Mouse (Mus musculus) C2C12 (cell line): ENCODE results near the gene Ago3. TPM values are rescaled to one million over a fixed set of nuclear protein-coding genes. Genes with fewer than 3 reads are reported as not detected.
A peak's percentile ranks its signal among the peaks of the same experiment; 100 is the strongest.

Source experiments
- H3K27me3 ChIP-seq: one replicate; pipeline ENCODE4 v1.6.1; 2011; ENCODE audit not compliant: control insufficient read depth, insufficient read depth, insufficient read length
- H3K36me3 ChIP-seq: one replicate; pipeline ENCODE4 v1.6.1; 2011; ENCODE audit not compliant: control insufficient read depth, insufficient read depth
- H3K4me3 ChIP-seq: one replicate; pipeline ENCODE4 v1.5.1; 2011; ENCODE audit warnings: mild to moderate bottlenecking, control low read depth; ENCODE audit not compliant: poor library complexity, insufficient read depth, severe bottlenecking
- H3K79me2 ChIP-seq: one replicate; pipeline ENCODE4 v1.6.1; 2011; ENCODE audit not compliant: control insufficient read depth, insufficient read depth
- H3K79me3 ChIP-seq: one replicate; pipeline ENCODE4 v1.6.1; 2011; ENCODE audit warnings: low read depth, control low read depth
- H3ac ChIP-seq: one replicate; pipeline ENCODE3; 2011; ENCODE audit warnings: low read depth; ENCODE audit not compliant: control insufficient read depth, insufficient read length
- CEBPB ChIP-seq: IDR thresholded peaks from one replicate; pipeline ENCODE4 v1.6.1; 2011; ENCODE audit warnings: low read depth, mild to moderate bottlenecking, control low read depth, moderate library complexity
- CTCF ChIP-seq: IDR thresholded peaks from one replicate; pipeline ENCODE4 v1.5.1; 2011; ENCODE audit not compliant: control insufficient read depth, insufficient read depth, insufficient read length
- FOSL1 ChIP-seq: IDR thresholded peaks from one replicate; pipeline ENCODE4 v1.8.0; 2011; ENCODE audit warnings: mild to moderate bottlenecking, low read length; ENCODE audit not compliant: poor library complexity, insufficient read depth, severe bottlenecking
- MAX ChIP-seq: IDR thresholded peaks from one replicate; pipeline ENCODE4 v1.6.1; 2011; ENCODE audit warnings: mild to moderate bottlenecking, control low read depth
- MYOD1 ChIP-seq: IDR thresholded peaks from one replicate; pipeline ENCODE4 v1.6.1; 2011; ENCODE audit warnings: low read depth; ENCODE audit not compliant: control insufficient read depth, insufficient read length
- MYOG ChIP-seq: IDR thresholded peaks from one replicate; pipeline ENCODE4 v1.6.1; 2011; ENCODE audit not compliant: control insufficient read depth, insufficient read length; ENCODE audit errors: extremely low read depth
- USF1 ChIP-seq: IDR thresholded peaks from one replicate; pipeline ENCODE4 v1.6.1; 2011; ENCODE audit warnings: low read depth, mild to moderate bottlenecking, control low read depth, moderate library complexity
- polyA plus RNA-seq: library from polyadenylated mRNA; unstranded; fragments of >200 nt; fragmentation: generic; extraction: Trizol; gene quantifications from one replicate; pipeline ENCODE4 v1.2.1, GENCODE M21; 2012; ENCODE audit warnings: missing spikeins

Ago3 gene
- polyA plus RNA-seq, 1 experiment = 5.2 TPM

DNA sequence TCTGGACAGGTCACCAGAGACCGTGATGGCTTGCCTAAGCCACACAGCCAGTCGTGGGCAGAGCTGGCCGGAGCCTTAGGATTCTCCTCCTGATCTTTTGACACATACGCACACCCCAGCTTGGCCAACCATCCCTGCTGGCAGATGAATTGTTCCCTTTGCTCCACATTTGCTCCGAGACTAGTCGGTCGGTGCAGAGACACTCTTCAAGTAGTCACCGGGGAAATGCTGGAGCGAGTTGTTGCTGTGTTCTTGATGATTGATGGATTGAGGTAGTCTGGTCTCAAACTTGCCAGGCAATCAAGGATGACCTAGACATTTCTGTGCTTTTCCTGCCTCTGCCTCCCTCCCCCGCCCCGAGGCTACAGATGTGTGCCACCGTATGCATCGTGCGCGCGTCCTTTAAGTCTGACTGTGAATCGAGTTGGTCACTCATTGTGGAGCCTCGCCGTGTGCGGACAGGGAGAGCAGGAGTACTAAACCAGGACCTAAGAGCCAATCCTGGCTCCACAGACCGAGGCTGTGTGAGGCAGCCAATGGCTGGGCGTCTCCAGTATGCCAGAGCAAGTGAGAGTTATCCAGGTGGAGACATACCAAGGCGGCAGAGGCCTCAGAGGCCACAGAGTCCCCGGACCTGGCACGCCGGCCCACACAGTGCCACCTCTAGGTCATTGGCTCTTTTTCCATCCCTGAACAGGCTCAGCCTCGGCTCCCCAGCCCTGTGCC, 127.6 kb downstream of the Ago3 start:
- TF ChIP-seq CTCF (no peak), MYOD1 (no peak), USF1 (no peak), MAX (no peak), MYOG (no peak), CEBPB (no peak), FOSL1 (no peak)
- no peaks in the 10 kb centered on the region for H3K79me3 ChIP-seq
- no peak overlapping the region for H3K4me3 ChIP-seq
- H3K36me3 ChIP-seq = no peaks in the 10 kb centered on the region
- H3K27me3 ChIP-seq = no peaks in the 10 kb centered on the region
- H3K79me2 ChIP-seq = no peaks in the 10 kb centered on the region
- H3ac ChIP-seq = no peak overlapping the region

DNA sequence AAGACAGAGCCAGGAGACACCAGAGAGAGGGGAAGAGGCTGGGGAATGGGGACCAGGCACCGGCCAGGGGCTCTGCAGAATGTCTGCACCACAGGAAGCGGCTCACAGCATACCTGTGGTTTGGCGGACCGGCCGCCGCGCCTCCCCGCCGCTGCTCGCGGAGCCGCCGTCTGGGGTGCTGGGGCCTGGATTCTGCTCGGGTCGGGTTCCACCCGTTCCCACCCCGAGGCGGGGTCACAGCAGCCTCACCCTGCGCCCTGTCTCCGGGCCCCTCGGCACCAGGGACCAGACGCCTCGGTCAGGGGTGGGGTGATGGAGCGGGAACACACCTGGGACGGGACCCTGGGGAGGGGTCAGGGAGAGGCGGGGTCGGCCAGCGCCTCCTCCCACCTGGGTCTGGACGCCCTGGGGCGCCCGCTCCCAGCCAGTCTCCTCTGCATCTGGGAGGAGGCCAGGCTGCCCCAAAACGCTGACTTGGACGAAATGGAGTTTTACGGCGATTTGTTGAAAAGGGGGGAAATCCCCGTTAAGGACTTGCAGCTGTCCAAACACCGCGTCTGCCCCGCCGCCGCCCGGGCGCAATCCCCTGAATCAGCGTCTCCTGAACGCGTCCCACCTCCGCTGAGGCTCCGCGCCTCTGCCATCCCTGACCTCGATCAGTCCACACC, 128.3 kb downstream of the Ago3 start:
- Histone ChIP-seq H3K36me3 (no peaks in the 10 kb centered on the region), H3K79me3 (no peaks in the 10 kb centered on the region), H3K4me3 (no peak overlapping the region), H3ac (peak overlapping the region; percentile 53), H3K27me3 (no peaks in the 10 kb centered on the region), H3K79me2 (no peaks in the 10 kb centered on the region)
- TF ChIP-seq MAX (no peak), MYOD1 (peak; percentile 10)

DNA sequence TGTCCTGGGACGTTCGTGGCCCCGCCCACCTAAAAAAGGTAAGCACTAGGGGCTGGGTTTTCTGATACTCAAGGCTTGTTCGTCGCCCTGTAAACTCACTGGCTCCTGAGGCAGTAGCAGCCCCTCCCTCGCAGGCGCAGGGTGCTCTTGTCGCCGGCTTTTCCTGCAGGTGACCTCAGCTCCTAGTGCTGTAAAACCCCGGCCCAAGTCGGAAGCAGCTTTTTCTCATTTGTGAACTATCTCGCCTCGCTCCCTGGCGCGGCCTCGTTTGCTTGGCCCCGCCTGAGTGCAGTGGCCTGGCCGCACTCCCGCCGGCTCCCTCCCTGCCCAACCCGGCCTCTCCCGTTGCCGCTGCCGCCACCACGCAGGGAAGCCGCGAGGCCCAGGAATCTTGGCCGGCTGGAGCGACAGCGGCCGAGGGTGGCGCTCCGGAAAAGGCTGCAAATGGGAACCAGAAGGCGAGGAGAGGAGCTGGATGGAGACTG, 132.7 kb downstream of the Ago3 start:
- Histone ChIP-seq H3K4me3 (no peak overlapping the region), H3K79me2 (no peaks in the 10 kb centered on the region)

GRCm38 (mm10) chr4:126295937-126296336, 133.4 kb downstream of the Ago3 start:
- Histone ChIP-seq H3K27me3 (no peaks in the 10 kb centered on the region), H3K79me2 (no peaks in the 10 kb centered on the region), H3K79me3 (no peaks in the 10 kb centered on the region), H3ac (no peak overlapping the region), H3K4me3 (no peak overlapping the region), H3K36me3 (no peaks in the 10 kb centered on the region)
- no peak for TF ChIP-seq CEBPB
- no peak for TF ChIP-seq MYOG
- no peak for TF ChIP-seq CTCF
- TF ChIP-seq FOSL1 = no peak
- no peak for TF ChIP-seq MAX
- no peak for TF ChIP-seq USF1
- no peak for TF ChIP-seq MYOD1

More for the DNA sequence above, 132.7 kb downstream of the Ago3 start:
- Histone ChIP-seq H3K36me3 (no peaks in the 10 kb centered on the region), H3K27me3 (no peaks in the 10 kb centered on the region), H3K79me3 (no peaks in the 10 kb centered on the region), H3ac (no peak overlapping the region)
- TF ChIP-seq CTCF = no peak
- no peak for TF ChIP-seq FOSL1
- TF ChIP-seq MAX = no peak
- no peak for TF ChIP-seq CEBPB
- TF ChIP-seq MYOD1 = no peak
- TF ChIP-seq USF1 = no peak
- no peak for TF ChIP-seq MYOG

DNA sequence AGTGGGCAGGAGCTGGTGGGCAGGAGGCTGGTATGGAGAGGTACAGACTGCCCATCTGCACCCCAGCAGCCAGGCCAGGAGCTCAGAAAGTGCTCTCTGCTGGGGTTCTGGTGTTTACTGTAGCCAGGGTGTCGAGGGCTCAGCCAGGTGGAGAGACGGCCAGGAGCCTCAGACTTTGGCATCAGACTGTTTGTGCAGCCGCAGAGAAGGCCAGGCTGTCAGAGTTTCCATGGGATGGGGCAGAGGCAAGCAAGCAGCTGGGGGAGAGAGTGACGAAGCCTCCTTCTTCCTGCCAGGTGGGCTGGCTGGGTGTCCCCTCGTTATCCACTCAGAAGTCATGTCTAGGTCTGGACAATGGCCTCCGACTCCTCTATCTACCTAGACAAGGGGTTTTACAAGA, 134.2 kb downstream of the Ago3 start:
- TF ChIP-seq MYOD1 (no peak), MYOG (no peak), FOSL1 (no peak), USF1 (no peak), CEBPB (no peak), MAX (no peak), CTCF (no peak)
- Histone ChIP-seq H3K4me3 (no peak overlapping the region), H3ac (no peak overlapping the region), H3K36me3 (no peaks in the 10 kb centered on the region), H3K79me2 (no peaks in the 10 kb centered on the region), H3K79me3 (no peaks in the 10 kb centered on the region), H3K27me3 (no peaks in the 10 kb centered on the region)

DNA sequence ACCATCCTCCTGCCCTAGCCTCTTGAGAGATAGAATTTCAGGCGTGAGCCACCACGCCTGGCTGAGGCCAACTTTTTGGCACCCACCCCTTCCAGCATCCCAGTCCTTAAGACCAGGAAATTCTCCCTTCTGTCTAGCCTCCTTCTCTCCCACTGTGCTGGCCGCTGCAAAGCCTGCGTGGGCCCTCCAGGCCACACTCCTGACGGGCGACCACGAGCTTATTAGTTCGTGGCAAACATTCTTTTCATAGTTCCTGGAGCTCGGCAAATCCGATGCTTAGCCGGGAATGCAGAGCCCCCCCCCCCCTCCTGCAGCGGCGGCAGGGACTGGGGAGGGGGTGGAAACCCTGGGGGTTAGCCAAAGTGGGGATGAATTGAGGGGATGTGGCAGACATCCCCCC, 138.2 kb downstream of the Ago3 start:
- TF ChIP-seq CEBPB = no peak
- H3ac ChIP-seq = no peak overlapping the region
- H3K36me3 ChIP-seq = no peaks in the 10 kb centered on the region
- no peak overlapping the region for H3K4me3 ChIP-seq
- no peaks in the 10 kb centered on the region for H3K79me2 ChIP-seq
- H3K79me3 ChIP-seq = no peaks in the 10 kb centered on the region
- H3K27me3 ChIP-seq = peaks cover 17% of the 10 kb centered on the region
